Mouse (Mus musculus): ENCODE measurements around the gene Sco1. TPM values are rescaled to one million over a fixed set of nuclear protein-coding genes. Genes with fewer than 3 reads are reported as not detected.

Sco1 gene
- total and polyA plus RNA-seq, 3 experiments = 14.1 to 32.9 TPM; not detected in 1

- Histone ChIP-seq H3K4me1 (ENCODE audit: control insufficient read depth in 1 of 2, insufficient read depth in 2 of 2, low read length in 2 of 2) (peaks cover 0 to 2% of the 10 kb centered on the region in 2 experiments; a peak in 2 of 4 replicates), H3K9me3 (replicated peaks; ENCODE audit: insufficient read depth, low read length) (no peaks in the 10 kb centered on the region), H3K36me3 (ENCODE audit: control insufficient read depth in 1 of 2, insufficient read depth in 2 of 2, low read length in 2 of 2) (no peaks in the 10 kb centered on the region; a peak in 1 of 4 replicates), H3K27me3 (ENCODE audit: control insufficient read depth in 1 of 2, insufficient read depth in 2 of 2, low read length in 2 of 2) (peaks cover 6% of the 10 kb centered on the region in 2 experiments; a peak in 3 of 4 replicates), H3K27ac (ENCODE audit: control insufficient read depth, low read depth, low read length) (no peak overlapping the region), H3K4me3 (ENCODE audit: control insufficient read depth in 1 of 2, insufficient read depth in 1 of 2, low read depth in 2 of 2, low read length in 2 of 2) (no peak overlapping the region), H3K9ac (ENCODE audit: control insufficient read depth, low read depth, low read length, poor library complexity, severe bottlenecking) (no peak overlapping the region), H3K79me2 (ENCODE audit: control insufficient read depth, insufficient read depth, low read length, poor library complexity) (no peaks in the 10 kb centered on the region)
- TF ChIP-seq JUND (IDR thresholded peaks at IDR 0.05; ENCODE audit: low read depth, low read length) (no peak), ZC3H11A (IDR thresholded peaks at IDR 0.05; ENCODE audit: low read depth, low read length) (no peak), MYC (IDR thresholded peaks at IDR 0.05; ENCODE audit: low read depth, low read length) (no peak), POLR2AphosphoS5 (IDR thresholded peaks at IDR 0.05; ENCODE audit: borderline replicate concordance, low read depth, low read length) (no peak), ZKSCAN1 (IDR thresholded peaks at IDR 0.05; ENCODE audit: low read depth, low read length) (no peak), MAZ (IDR thresholded peaks at IDR 0.05; ENCODE audit: low read depth, low read length) (no peak), HCFC1 (IDR thresholded peaks at IDR 0.05; ENCODE audit: low read depth, low read length) (no peak), EP300 (IDR thresholded peaks at IDR 0.05; ENCODE audit: low read depth in 1 of 2, low read length in 2 of 2) (no peak), TBP (IDR thresholded peaks at IDR 0.05; ENCODE audit: low read depth, low read length) (no peak)
- DNase-seq (ENCODE audit: low read depth, low spot score) = no peak
Observed at GRCm38 (mm10) chr11:67076781-67077180, 24.3 kb downstream of the Sco1 start.

- no peak for DNase-seq (ENCODE audit: low read depth, low spot score)
- Histone ChIP-seq H3K79me2 (ENCODE audit: control insufficient read depth, insufficient read depth, low read length, poor library complexity) (no peaks in the 10 kb centered on the region), H3K9me3 (replicated peaks; ENCODE audit: insufficient read depth, low read length) (no peaks in the 10 kb centered on the region), H3K4me3 (ENCODE audit: control insufficient read depth in 1 of 2, insufficient read depth in 1 of 2, low read depth in 2 of 2, low read length in 2 of 2) (no peak overlapping the region), H3K9ac (ENCODE audit: control insufficient read depth, low read depth, low read length, poor library complexity, severe bottlenecking) (no peak overlapping the region), H3K4me1 (ENCODE audit: control insufficient read depth in 1 of 2, insufficient read depth in 2 of 2, low read length in 2 of 2) (peaks cover 3 to 6% of the 10 kb centered on the region in 2 experiments; a peak in 3 of 4 replicates), H3K27me3 (ENCODE audit: control insufficient read depth in 1 of 2, insufficient read depth in 2 of 2, low read length in 2 of 2) (peaks cover 5 to 6% of the 10 kb centered on the region in 2 experiments; a peak in 3 of 4 replicates), H3K27ac (ENCODE audit: control insufficient read depth, low read depth, low read length) (no peak overlapping the region), H3K36me3 (ENCODE audit: control insufficient read depth in 1 of 2, insufficient read depth in 2 of 2, low read length in 2 of 2) (peaks cover 0 to 2% of the 10 kb centered on the region in 2 experiments; a peak in 1 of 4 replicates)
- TF ChIP-seq MEF2A (IDR thresholded peaks at IDR 0.05; ENCODE audit: extremely low read depth, insufficient replicate concordance, low read depth, low read length, poor library complexity, severe bottlenecking) = no peak
- TF ChIP-seq MAFK (IDR thresholded peaks at IDR 0.05; ENCODE audit: borderline replicate concordance, low read depth, low read length) = no peak
- no peak for TF ChIP-seq CTCF (IDR thresholded peaks at IDR 0.05 in 2 of 3, conservative IDR thresholded peaks at IDR 0.05 in 1 of 3; ENCODE audit: control insufficient read depth in 1 of 3, insufficient read depth in 1 of 3, low read depth in 2 of 3, low read length in 3 of 3, poor library complexity in 1 of 3, severe bottlenecking in 1 of 3)
- no peak for TF ChIP-seq POLR2A (IDR thresholded peaks at IDR 0.05; ENCODE audit: control insufficient read depth in 1 of 2, insufficient read depth in 1 of 2, low read depth in 1 of 2, low read length in 2 of 2, poor library complexity in 1 of 2)
- TF ChIP-seq GATA1 (IDR thresholded peaks at IDR 0.05; ENCODE audit: low read depth, low read length) = no peak
- TF ChIP-seq CHD1 (IDR thresholded peaks at IDR 0.05; ENCODE audit: low read depth, low read length) = no peak
- no peak for TF ChIP-seq ZKSCAN1 (IDR thresholded peaks at IDR 0.05; ENCODE audit: low read depth, low read length)
- TF ChIP-seq ETS1 (IDR thresholded peaks at IDR 0.05; ENCODE audit: low read depth, low read length) = no peak
- no peak for TF ChIP-seq ZNF384 (IDR thresholded peaks at IDR 0.05; ENCODE audit: low read depth, low read length)
- no peak for TF ChIP-seq ELF1 (IDR thresholded peaks at IDR 0.05; ENCODE audit: low read depth, low read length)
- no peak for TF ChIP-seq TCF12 (IDR thresholded peaks at IDR 0.05; ENCODE audit: low read depth, low read length)
- no peak for TF ChIP-seq USF2 (IDR thresholded peaks at IDR 0.05; ENCODE audit: borderline replicate concordance in 1 of 2, insufficient read depth in 1 of 2, low read depth in 1 of 2, low read length in 2 of 2)
- no peak for TF ChIP-seq TAL1 (IDR thresholded peaks at IDR 0.05; ENCODE audit: low read length)
- no peak for TF ChIP-seq TBP (IDR thresholded peaks at IDR 0.05; ENCODE audit: low read depth, low read length)
- no peak for TF ChIP-seq NELFE (IDR thresholded peaks at IDR 0.05; ENCODE audit: low read depth, low read length)
- TF ChIP-seq CHD2 (IDR thresholded peaks at IDR 0.05; ENCODE audit: low read length) = no peak
- TF ChIP-seq BHLHE40 (IDR thresholded peaks at IDR 0.05; ENCODE audit: borderline replicate concordance, low read depth, low read length) = no peak
- TF ChIP-seq POLR2AphosphoS2 (IDR thresholded peaks at IDR 0.05; ENCODE audit: low read length) = no peak
- TF ChIP-seq MAZ (IDR thresholded peaks at IDR 0.05; ENCODE audit: low read depth, low read length) = no peak
- no peak for TF ChIP-seq UBTF (IDR thresholded peaks at IDR 0.05; ENCODE audit: borderline replicate concordance, insufficient read depth, low read depth, low read length)
Observed at GRCm38 (mm10) chr11:67077435-67077834, 25.0 kb downstream of the Sco1 start.

All from MEL (cell line).